ENCODE assay signal across 23 mouse cellular contexts in the genomic region with DNA sequence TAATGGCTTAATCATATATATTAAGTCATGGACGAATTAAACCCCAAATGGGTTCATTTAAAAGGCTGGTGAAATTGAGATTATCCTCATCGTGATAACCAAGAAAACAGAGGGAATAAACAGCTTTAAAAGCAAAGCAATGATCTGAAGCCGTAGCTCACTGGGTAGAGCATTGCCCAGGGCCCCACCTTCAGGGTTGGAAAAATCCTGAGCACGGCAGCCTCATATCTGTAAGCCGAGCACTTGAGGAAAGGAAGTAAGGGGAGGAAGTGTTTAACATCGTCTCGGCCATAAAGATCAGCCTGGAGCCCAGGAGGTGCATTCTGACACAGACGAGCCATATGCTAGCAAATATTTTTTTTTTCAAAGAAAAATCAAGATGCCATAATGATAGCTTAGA.
A peak's percentile ranks its signal among the peaks of the same experiment; 100 is the strongest.
DNase-seq lines count a peak whose midpoint lies in the region; ATAC-seq and TF ChIP-seq lines count a peak whose summit lies in the region.
"Had no signal": no experiment of that assay in that cellular context is flagged by ENCODE, and none has a peak within 500 bp of the region (broad histone marks: within the 10 kb centered on the region; RNA-seq: fewer than 3 reads in every experiment).

No protein-coding gene starts in this region.

- DNase-seq in forebrain, embryonic 10.5 days (ENCODE audit: extremely low spot score, low spot score): peak; percentile 7
- peak; percentile 47 for DNase-seq in intestine, embryonic 14.5 days (ENCODE audit: low spot score)
- no peak for DNase-seq in neural tube, embryonic 10.5 days (ENCODE audit: extremely low spot score, low spot score)
- peak; percentile 48 for DNase-seq in CH12.LX (ENCODE audit: extremely low read depth)
- DNase-seq: adrenal gland, adult 2 months; adrenal gland, postnatal 10 days; adrenal gland, postnatal 25 days; B cell, adult 2 months; cerebellum, adult 11 months; cerebellum, adult 18-20 months; cerebellum, adult 8-10 months; cerebellum, adult 9-11 months; cerebellum, postnatal 14 days; cerebellum, postnatal 36 days; embryo, embryonic 11 days had no signal

- in situ Hi-C loops in CH12.LX (cut with MboI; ENCODE audit: low pct_ligation_motif_present, low pct_unique_long_range_greater_than_20kb, low sequenced_read_pairs): no loop called here

- dilution Hi-C loops in CH12.LX (cut with MboI; ENCODE audit: extremely low pct_ligation_motif_present, extremely low pct_unique_long_range_greater_than_20kb, low sequenced_read_pairs): no loop called here

- no peak overlapping the region for H3K27ac ChIP-seq in forebrain, embryonic 10.5 days
- no peak overlapping the region for H3K27ac ChIP-seq in forebrain, embryonic 13.5 days
- no peak overlapping the region for H3K27ac ChIP-seq in intestine, embryonic 14.5 days (ENCODE audit: low read depth)
- no peak overlapping the region for H3K27ac ChIP-seq in intestine, embryonic 15.5 days
- no peak overlapping the region; the same call in 1 of the 2 replicates for H3K27ac ChIP-seq in neural tube, embryonic 13.5 days (replicated peaks)
- H3K27ac ChIP-seq in CH12.LX (ENCODE audit: insufficient read depth, low read depth): no peak overlapping the region
- H3K27ac ChIP-seq: embryonic facial prominence, embryonic 13.5 days; embryonic facial prominence, embryonic 15.5 days had no signal

- peaks cover 24% of the 10 kb centered on the region for H3K4me1 ChIP-seq in forebrain, embryonic 10.5 days
- peaks cover 20% of the 10 kb centered on the region for H3K4me1 ChIP-seq in forebrain, embryonic 13.5 days
- H3K4me1 ChIP-seq in intestine, embryonic 14.5 days (replicated peaks; ENCODE audit: control insufficient read depth, insufficient read depth, low read length): no peaks in the 10 kb centered on the region
- H3K4me1 ChIP-seq in intestine, embryonic 15.5 days (replicated peaks): no peaks in the 10 kb centered on the region
- peaks cover 39% of the 10 kb centered on the region for H3K4me1 ChIP-seq in neural tube, embryonic 13.5 days (replicated peaks)
- H3K4me1 ChIP-seq in CH12.LX (ENCODE audit: control insufficient read depth in 1 of 2, insufficient read depth in 2 of 2): peaks cover 8 to 39% of the 10 kb centered on the region in 2 experiments
- H3K4me1 ChIP-seq: embryonic facial prominence, embryonic 15.5 days had no signal

- WGBS in forebrain, embryonic 10.5 days: 85% methylated on average over 8 of the region's 8 CpGs
- WGBS in forebrain, embryonic 13.5 days: 70% methylated on average over 8 of the region's 8 CpGs
- WGBS in intestine, embryonic 14.5 days: 30% methylated on average over 8 of the region's 8 CpGs
- WGBS in intestine, embryonic 15.5 days: 34% methylated on average over 8 of the region's 8 CpGs
- 31% methylated on average over 8 of the region's 8 CpGs for WGBS in neural tube, embryonic 13.5 days

- no peak for TF ChIP-seq EP300 in CH12.LX (IDR thresholded peaks at IDR 0.05; ENCODE audit: low read length)

- H3K9ac ChIP-seq in forebrain, embryonic 13.5 days: no peak overlapping the region
- no peak overlapping the region for H3K9ac ChIP-seq in intestine, embryonic 14.5 days (ENCODE audit: low read length)
- H3K9ac ChIP-seq in intestine, embryonic 15.5 days: no peak overlapping the region
- H3K9ac ChIP-seq in neural tube, embryonic 13.5 days: no peak overlapping the region
- H3K9ac ChIP-seq in CH12.LX (ENCODE audit: insufficient read depth, low read depth): no peak overlapping the region; the same call in 1 of the 2 replicates
- H3K9ac ChIP-seq: embryonic facial prominence, embryonic 13.5 days; embryonic facial prominence, embryonic 15.5 days had no signal

- H3K4me2 ChIP-seq in forebrain, embryonic 13.5 days: no peak overlapping the region
- H3K4me2 ChIP-seq in intestine, embryonic 14.5 days (ENCODE audit: low read length): no peak overlapping the region
- no peak overlapping the region for H3K4me2 ChIP-seq in intestine, embryonic 15.5 days (replicated peaks)
- H3K4me2 ChIP-seq in neural tube, embryonic 13.5 days: no peak overlapping the region
- H3K4me2 ChIP-seq in CH12.LX (ENCODE audit: insufficient read depth, low read depth, poor library complexity, severe bottlenecking): peak overlapping the region; percentile 62; the same call in 1 of the 2 replicates
- H3K4me2 ChIP-seq: embryonic facial prominence, embryonic 13.5 days; embryonic facial prominence, embryonic 15.5 days had no signal

- no peaks in the 10 kb centered on the region for H3K27me3 ChIP-seq in forebrain, embryonic 10.5 days (ENCODE audit: poor library complexity, severe bottlenecking)
- H3K27me3 ChIP-seq in forebrain, embryonic 13.5 days: no peaks in the 10 kb centered on the region
- H3K27me3 ChIP-seq in intestine, embryonic 14.5 days (replicated peaks; ENCODE audit: control insufficient read depth, insufficient read depth, low read length): no peaks in the 10 kb centered on the region
- H3K27me3 ChIP-seq in intestine, embryonic 15.5 days (replicated peaks): no peaks in the 10 kb centered on the region
- H3K27me3 ChIP-seq in neural tube, embryonic 13.5 days: no peaks in the 10 kb centered on the region
- no peaks in the 10 kb centered on the region for H3K27me3 ChIP-seq in CH12.LX (replicated peaks)
- H3K27me3 ChIP-seq: embryonic facial prominence, embryonic 13.5 days; embryonic facial prominence, embryonic 15.5 days had no signal

- TF ChIP-seq CTCF in CH12.LX (conservative IDR thresholded peaks at IDR 0.05 in 1 of 2, IDR thresholded peaks at IDR 0.05 in 1 of 2; ENCODE audit: low read depth in 2 of 2, low read length in 2 of 2): no peak

- TF ChIP-seq RAD21 in CH12.LX (IDR thresholded peaks at IDR 0.05; ENCODE audit: low read depth, low read length): no peak

- no peaks in the 10 kb centered on the region for H3K36me3 ChIP-seq in forebrain, embryonic 10.5 days (replicated peaks)
- no peaks in the 10 kb centered on the region for H3K36me3 ChIP-seq in forebrain, embryonic 13.5 days (ENCODE audit: poor library complexity, severe bottlenecking)
- H3K36me3 ChIP-seq in intestine, embryonic 14.5 days (ENCODE audit: control insufficient read depth, insufficient read depth, low read length): no peaks in the 10 kb centered on the region
- no peaks in the 10 kb centered on the region for H3K36me3 ChIP-seq in intestine, embryonic 15.5 days
- no peaks in the 10 kb centered on the region for H3K36me3 ChIP-seq in neural tube, embryonic 13.5 days
- H3K36me3 ChIP-seq in CH12.LX (replicated peaks in 1 of 2; ENCODE audit: control insufficient read depth in 1 of 2, insufficient read depth in 1 of 2, low read length in 1 of 2): no peaks in the 10 kb centered on the region
- H3K36me3 ChIP-seq: embryonic facial prominence, embryonic 13.5 days; embryonic facial prominence, embryonic 15.5 days had no signal

- no peaks in the 10 kb centered on the region for H3K79me2 ChIP-seq in CH12.LX (replicated peaks; ENCODE audit: control insufficient read depth, extremely low read depth, insufficient read depth, poor library complexity, severe bottlenecking)

- H3K9me3 ChIP-seq in forebrain, embryonic 10.5 days: no peaks in the 10 kb centered on the region
- H3K9me3 ChIP-seq in forebrain, embryonic 13.5 days (replicated peaks): no peaks in the 10 kb centered on the region
- no peaks in the 10 kb centered on the region for H3K9me3 ChIP-seq in intestine, embryonic 14.5 days (ENCODE audit: control insufficient read depth, low read length)
- no peaks in the 10 kb centered on the region for H3K9me3 ChIP-seq in intestine, embryonic 15.5 days
- no peaks in the 10 kb centered on the region for H3K9me3 ChIP-seq in neural tube, embryonic 13.5 days
- no peaks in the 10 kb centered on the region for H3K9me3 ChIP-seq in CH12.LX (replicated peaks; ENCODE audit: low read length)
- H3K9me3 ChIP-seq: embryonic facial prominence, embryonic 13.5 days; embryonic facial prominence, embryonic 15.5 days had no signal

- no peak overlapping the region for H3K4me3 ChIP-seq in forebrain, embryonic 10.5 days
- H3K4me3 ChIP-seq in forebrain, embryonic 13.5 days: no peak overlapping the region
- H3K4me3 ChIP-seq in intestine, embryonic 14.5 days (ENCODE audit: low read depth, low read length): no peak overlapping the region
- no peak overlapping the region for H3K4me3 ChIP-seq in intestine, embryonic 15.5 days (replicated peaks)
- no peak overlapping the region for H3K4me3 ChIP-seq in neural tube, embryonic 13.5 days
- no peak overlapping the region for H3K4me3 ChIP-seq in CH12.LX (replicated peaks in 1 of 3; ENCODE audit: low read depth in 2 of 3, low read length in 2 of 3, poor library complexity in 1 of 3)
- H3K4me3 ChIP-seq: embryonic facial prominence, embryonic 13.5 days; embryonic facial prominence, embryonic 15.5 days; erythroblast, embryonic 14.5 days had no signal

- TF ChIP-seq POLR2A in CH12.LX (IDR thresholded peaks at IDR 0.05; ENCODE audit: low read depth, low read length): no peak

- ATAC-seq in forebrain, embryonic 13.5 days: no peak
- no peak for ATAC-seq in intestine, embryonic 14.5 days (replicated peaks; ENCODE audit: low FRiP score, low TSS enrichment, low read depth)
- ATAC-seq in intestine, embryonic 15.5 days: no peak
- 0 out of 2 replicates have a peak, but pooled peaks have one; percentile 24 for ATAC-seq in neural tube, embryonic 13.5 days (ENCODE audit: low read depth)
- ATAC-seq: CD4-positive, CD25-positive, alpha-beta regulatory T cell, adult 4 months; forebrain, embryonic 14.5 days had no signal

TF ChIP-seq in CH12.LX, 34 proteins besides CTCF, POLR2A, EP300 and RAD21 (continues in another document):
- TF ChIP-seq ZKSCAN1 (IDR thresholded peaks at IDR 0.05; ENCODE audit: borderline replicate concordance, low read depth, low read length) (no peak), JUND (conservative IDR thresholded peaks at IDR 0.05; ENCODE audit: low read depth, low read length) (no peak), ZNF384 (IDR thresholded peaks at IDR 0.05; ENCODE audit: low read depth, low read length) (no peak), CHD1 (IDR thresholded peaks at IDR 0.05; ENCODE audit: low read depth, low read length) (no peak), CHD2 (IDR thresholded peaks at IDR 0.05; ENCODE audit: low read length) (no peak), TCF12 (IDR thresholded peaks at IDR 0.05; ENCODE audit: low read depth, low read length) (no peak), ZC3H11A (IDR thresholded peaks at IDR 0.05; ENCODE audit: low read depth, low read length) (no peak), USF2 (conservative IDR thresholded peaks at IDR 0.05; ENCODE audit: low read depth, low read length) (no peak), ETS1 (conservative IDR thresholded peaks at IDR 0.05; ENCODE audit: low read depth, low read length) (no peak), HCFC1 (IDR thresholded peaks at IDR 0.05; ENCODE audit: low read depth, low read length) (no peak), MYC (IDR thresholded peaks at IDR 0.05; ENCODE audit: low read depth, low read length) (no peak), POLR2AphosphoS2 (IDR thresholded peaks at IDR 0.05; ENCODE audit: low read depth, low read length) (no peak), KAT2A (IDR thresholded peaks at IDR 0.05; ENCODE audit: insufficient replicate concordance, low read length) (no peak), BHLHE40 (IDR thresholded peaks at IDR 0.05; ENCODE audit: low read depth, low read length) (no peak), MXI1 (IDR thresholded peaks at IDR 0.05; ENCODE audit: low read depth, low read length) (no peak), MAX (IDR thresholded peaks at IDR 0.05; ENCODE audit: low read length) (no peak)
